Comparison of ENCODE assay signal across 10 mouse cellular contexts in genomic region chr4:139037795-139038607, GRCm38 (mm10). TPM values are rescaled to one million over a fixed set of nuclear protein-coding genes. Genes with fewer than 3 reads are reported as not detected.
DNase-seq lines count a peak whose midpoint lies in the region; ATAC-seq and TF ChIP-seq lines count a peak whose summit lies in the region.
"Had no signal": no experiment of that assay in that cellular context is flagged by ENCODE, and none has a peak within 500 bp of the region (broad histone marks: within the 10 kb centered on the region; RNA-seq: fewer than 3 reads in every experiment).

No protein-coding gene starts in this region.

- H3K36me3 ChIP-seq in hindbrain, embryonic 14.5 days (replicated peaks; ENCODE audit: control insufficient read depth, insufficient read depth) = no peaks in the 10 kb centered on the region
- H3K36me3 ChIP-seq in midbrain, embryonic 12.5 days = no peaks in the 10 kb centered on the region

- ATAC-seq in hindbrain, embryonic 14.5 days (ENCODE audit: low FRiP score) = peak; percentile 46; the same call in 1 of the 2 replicates
- ATAC-seq in midbrain, embryonic 12.5 days (ENCODE audit: low FRiP score, low read depth) = no peak

- H3K9me3 ChIP-seq in hindbrain, embryonic 14.5 days (ENCODE audit: control insufficient read depth, low read length) = no peaks in the 10 kb centered on the region
- no peaks in the 10 kb centered on the region for H3K9me3 ChIP-seq in midbrain, embryonic 12.5 days

- intact Hi-C loops in left cerebral cortex, postnatal 4 days (cut with DNase I) = no loop called here
- intact Hi-C loops in left cerebral cortex, adult 2 months (cut with DNase I) = no loop called here

- 26% methylated on average over 17 of the region's 17 CpGs for WGBS in hindbrain, embryonic 14.5 days
- 61% methylated on average over 17 of the region's 17 CpGs for WGBS in midbrain, embryonic 12.5 days

- peak overlapping the region; percentile 3; the same call in 1 of the 2 replicates for H3K9ac ChIP-seq in hindbrain, embryonic 14.5 days
- no peak overlapping the region for H3K9ac ChIP-seq in midbrain, embryonic 12.5 days (replicated peaks)

- no peaks in the 10 kb centered on the region for H3K27me3 ChIP-seq in hindbrain, embryonic 14.5 days (ENCODE audit: control insufficient read depth, insufficient read depth, low read length)
- H3K27me3 ChIP-seq in midbrain, embryonic 12.5 days = no peaks in the 10 kb centered on the region

- no peak for TF ChIP-seq CTCF in left cerebral cortex, adult 2 months (IDR thresholded peaks at IDR 0.05)

- no peak overlapping the region for H3K4me3 ChIP-seq in left cerebral cortex, adult 2 months
- H3K4me3 ChIP-seq in hindbrain, embryonic 14.5 days (replicated peaks; ENCODE audit: low read length) = no peak overlapping the region
- no peak overlapping the region for H3K4me3 ChIP-seq in midbrain, embryonic 12.5 days

- H3K4me2 ChIP-seq in hindbrain, embryonic 14.5 days (replicated peaks) = no peak overlapping the region; the same call in 1 of the 2 replicates
- no peak overlapping the region for H3K4me2 ChIP-seq in midbrain, embryonic 12.5 days (replicated peaks)

- peak; percentile 80 for DNase-seq in left cerebral cortex, postnatal 4 days
- no peak for DNase-seq in left cerebral cortex, adult 2 months (ENCODE audit: extremely low spot score in 1 of 2, low spot score in 2 of 2)
- DNase-seq in adrenal gland, postnatal 14 days = peak; percentile 78
- DNase-seq in hindbrain, embryonic 14.5 days (ENCODE audit: low spot score) = peak; percentile 62
- no peak for DNase-seq in frontal cortex, postnatal 36 days (ENCODE audit: low spot score in 2 of 2)
- DNase-seq in spleen, postnatal 14 days (ENCODE audit: low spot score in 2 of 2) = no peak
- DNase-seq in heart, adult 9 months (ENCODE audit: low spot score in 2 of 2) = no peak

- H3K27ac ChIP-seq in left cerebral cortex, adult 2 months = no peak overlapping the region
- H3K27ac ChIP-seq in hindbrain, embryonic 14.5 days = peak overlapping the region; percentile 41
- peak overlapping the region; percentile 40 for H3K27ac ChIP-seq in midbrain, embryonic 12.5 days (replicated peaks)
- H3K27ac ChIP-seq: macrophage had no signal

- H3K4me1 ChIP-seq in hindbrain, embryonic 14.5 days (replicated peaks; ENCODE audit: control insufficient read depth, insufficient read depth, low read length) = peaks cover 32% of the 10 kb centered on the region
- peaks cover 45% of the 10 kb centered on the region for H3K4me1 ChIP-seq in midbrain, embryonic 12.5 days

RNA-seq across cellular contexts. Expression of gene Htr6, which starts 37.4 kb away (rescaled TPM):
- 1 to 10 TPM; 4.1 to 5.1 TPM for total RNA-seq in left cerebral cortex, postnatal 4 days (2021)
- total RNA-seq in left cerebral cortex, adult 2 months (2021) = 1 to 10 TPM; 5.9 to 6.9 TPM
- total RNA-seq in adrenal gland, postnatal 14 days (2021) = 0.15 TPM in 1 of 2 replicates, not detected in the other
- 0.58 and 0.65 TPM in 2 replicates for polyA plus RNA-seq in hindbrain, embryonic 14.5 days (2014; fragmentation: Nextera tagmentation; extraction: Ambion mirVana)
- polyA plus RNA-seq in midbrain, embryonic 12.5 days (2016; fragmentation: Nextera tagmentation; extraction: Ambion mirVana) = not detected in 2 replicates
- polyA plus RNA-seq: macrophage had no signal

RNA-seq across cellular contexts. Expression of gene Nbl1, which starts 54.8 kb away (rescaled TPM):
- total RNA-seq in left cerebral cortex, postnatal 4 days (2021) = 10 to 100 TPM; 32.8 to 38.3 TPM
- 10 to 100 TPM; 62.4 to 84.3 TPM for total RNA-seq in left cerebral cortex, adult 2 months (2021)
- 33.7 and 39.8 TPM in 2 replicates for total RNA-seq in adrenal gland, postnatal 14 days (2021)
- 47.8 and 47.9 TPM in 2 replicates for polyA plus RNA-seq in hindbrain, embryonic 14.5 days (2014; fragmentation: Nextera tagmentation; extraction: Ambion mirVana)
- 26.9 and 40.9 TPM in 2 replicates for polyA plus RNA-seq in midbrain, embryonic 12.5 days (2016; fragmentation: Nextera tagmentation; extraction: Ambion mirVana)
- total RNA-seq: MEL had no signal

Comparison
In these comparisons a context has a peak if more than half of its experiments do, and no peak if none do; other contexts are left out.
1. DNase-seq: peak in left cerebral cortex, postnatal 4 days (single experiment), adrenal gland, postnatal 14 days (single experiment) and hindbrain, embryonic 14.5 days (single experiment); none in left cerebral cortex, adult 2 months (0 of 2), frontal cortex, postnatal 36 days (0 of 2), spleen, postnatal 14 days (0 of 2) and heart, adult 9 months (0 of 2).